Mouse (Mus musculus) kidney, embryonic 15.5 days (tissue): ENCODE measurements at regions not wholly inside any gene's neighbourhood (a gene's known extent, or its start where the extent isn't known, plus 50 kb on each side); places are given as distances from the start of the nearest gene placed in this dataset.

Experiments used
- ATAC-seq: fragments of 200-750 bp; cut with Nextera tagmentation; replicated peaks from 2 replicates; pipeline ENCODE4 v1.8.0; 2017; ENCODE audit warnings: moderate TSS enrichment; ENCODE audit not compliant: low FRiP score
- H3K27ac ChIP-seq: fragments of 300-500 bp; sonication (generic); 2 replicates; pipeline ENCODE4 v1.5.1; 2015; ENCODE audit warnings: mild to moderate bottlenecking, inconsistent platforms
- H3K27me3 ChIP-seq: fragments of 300-500 bp; sonication (generic); 2 replicates; pipeline ENCODE4 v1.6.1; 2015; ENCODE audit warnings: inconsistent platforms
- H3K36me3 ChIP-seq: fragments of 300-500 bp; sonication (generic); 2 replicates; pipeline ENCODE4 v1.6.1; 2015; ENCODE audit warnings: inconsistent platforms
- H3K4me1 ChIP-seq: fragments of 300-500 bp; sonication (generic); 2 replicates; pipeline ENCODE4 v1.6.1; 2015; ENCODE audit warnings: inconsistent platforms
- H3K4me2 ChIP-seq: fragments of 300-500 bp; sonication (generic); 2 replicates; pipeline ENCODE4 v1.6.1; 2015; ENCODE audit warnings: moderate library complexity, mild to moderate bottlenecking, inconsistent platforms
- H3K4me3 ChIP-seq: fragments of 300-500 bp; sonication (generic); replicated peaks from 2 replicates; pipeline ENCODE4 v1.5.1; 2015; ENCODE audit warnings: mild to moderate bottlenecking, inconsistent platforms
- H3K9ac ChIP-seq: fragments of 300-500 bp; sonication (generic); 2 replicates; pipeline ENCODE4 v1.6.1; 2015; ENCODE audit warnings: mild to moderate bottlenecking, inconsistent platforms
- H3K9me3 ChIP-seq: fragments of 300-500 bp; sonication (generic); replicated peaks from 2 replicates; pipeline ENCODE4 v1.6.1; 2016; ENCODE audit warnings: inconsistent platforms
- WGBS: fragments of 180-500 bp; shearing (Covaris S2); methylation state at CpG from one replicate; pipeline ENCODE4 v1.1.7; 2015; ENCODE audit warnings: mixed read lengths; 5-methylcytosine and 5-hydroxymethylcytosine counted together

- Histone ChIP-seq H3K4me1 (0 out of 2 replicates have a peak, but pooled peaks cover 2% of the 10 kb centered on the region), H3K36me3 (no peaks in the 10 kb centered on the region), H3K27me3 (peaks cover 14% of the 10 kb centered on the region), H3K4me2 (no peak overlapping the region), H3K9ac (no peak overlapping the region), H3K4me3 (no peak overlapping the region), H3K27ac (no peak overlapping the region), H3K9me3 (no peaks in the 10 kb centered on the region)
- 52% methylated on average over 3 of the region's 3 CpGs for WGBS
- no peak for ATAC-seq
Measured at GRCm38 (mm10) chr1:169872865-169873264, 55.6 kb upstream of the Ccdc190 start.

- Histone ChIP-seq H3K27ac (no peak overlapping the region), H3K9ac (no peak overlapping the region), H3K4me3 (no peak overlapping the region), H3K36me3 (no peaks in the 10 kb centered on the region), H3K27me3 (peaks cover 17% of the 10 kb centered on the region), H3K9me3 (no peaks in the 10 kb centered on the region), H3K4me1 (peaks cover 8% of the 10 kb centered on the region; the same call in 1 of the 2 replicates), H3K4me2 (no peak overlapping the region)
- 54% methylated on average over 3 of the region's 3 CpGs for WGBS
- no peak for ATAC-seq
Measured at GRCm38 (mm10) chr1:169868636-169869035, 59.8 kb upstream of the Ccdc190 start.

- ATAC-seq = peak; percentile 59
- WGBS = 26% methylated on average over 3 of the region's 3 CpGs
Measured at GRCm38 (mm10) chr1:169867453-169867852, 61.0 kb upstream of the Ccdc190 start.

GRCm38 (mm10) chr1:169866840-169867239 lies 61.6 kb upstream of the Ccdc190 start:
- 30% methylated on average over 6 of the region's 6 CpGs for WGBS
- Histone ChIP-seq H3K9ac (no peak overlapping the region), H3K4me1 (peaks cover 8% of the 10 kb centered on the region; the same call in 1 of the 2 replicates), H3K4me3 (no peak overlapping the region), H3K4me2 (no peak overlapping the region), H3K27ac (no peak overlapping the region), H3K27me3 (peaks cover 21% of the 10 kb centered on the region), H3K9me3 (no peaks in the 10 kb centered on the region), H3K36me3 (no peaks in the 10 kb centered on the region)
- ATAC-seq = no peak

More at GRCm38 (mm10) chr1:169867453-169867852, 61.0 kb upstream of the Ccdc190 start:
- Histone ChIP-seq H3K27ac (no peak overlapping the region), H3K4me2 (no peak overlapping the region), H3K27me3 (peaks cover 17% of the 10 kb centered on the region), H3K9me3 (no peaks in the 10 kb centered on the region), H3K9ac (no peak overlapping the region), H3K4me3 (no peak overlapping the region), H3K36me3 (no peaks in the 10 kb centered on the region), H3K4me1 (peaks cover 8% of the 10 kb centered on the region; the same call in 1 of the 2 replicates)

- WGBS = 81% methylated on average over 3 of the region's 3 CpGs
- peaks cover 18% of the 10 kb centered on the region; the same call in 1 of the 2 replicates for H3K27me3 ChIP-seq
- no peak overlapping the region for H3K4me2 ChIP-seq
- H3K9ac ChIP-seq = no peak overlapping the region
- ATAC-seq = no peak
- H3K4me3 ChIP-seq = no peak overlapping the region
- H3K36me3 ChIP-seq = no peaks in the 10 kb centered on the region
- H3K27ac ChIP-seq = no peak overlapping the region
- no peaks in the 10 kb centered on the region for H3K4me1 ChIP-seq
- H3K9me3 ChIP-seq = no peaks in the 10 kb centered on the region
Measured at GRCm38 (mm10) chr1:169859041-169859440, 69.4 kb upstream of the Ccdc190 start.

GRCm38 (mm10) chr1:169851663-169852062 lies 76.8 kb upstream of the Ccdc190 start:
- Histone ChIP-seq H3K4me1 (no peaks in the 10 kb centered on the region), H3K36me3 (no peaks in the 10 kb centered on the region), H3K27me3 (0 out of 2 replicates have a peak, but pooled peaks cover 3% of the 10 kb centered on the region), H3K4me2 (no peak overlapping the region), H3K27ac (no peak overlapping the region), H3K9me3 (no peaks in the 10 kb centered on the region), H3K9ac (no peak overlapping the region), H3K4me3 (no peak overlapping the region)
- no peak for ATAC-seq
- WGBS = 65% methylated on average over 4 of the region's 4 CpGs

- H3K4me2 ChIP-seq = no peak overlapping the region
- no peak for ATAC-seq
- no peak overlapping the region for H3K4me3 ChIP-seq
- H3K36me3 ChIP-seq = no peaks in the 10 kb centered on the region
- H3K4me1 ChIP-seq = no peaks in the 10 kb centered on the region
- H3K9me3 ChIP-seq = no peaks in the 10 kb centered on the region
- no peak overlapping the region for H3K27ac ChIP-seq
- 81% methylated on average over 10 of the region's 10 CpGs for WGBS
- no peaks in the 10 kb centered on the region for H3K27me3 ChIP-seq
- no peak overlapping the region for H3K9ac ChIP-seq
Measured at GRCm38 (mm10) chr1:169848254-169849015, 80.0 kb upstream of the Ccdc190 start.

GRCm38 (mm10) chr1:169842490-169842889 lies 86.0 kb upstream of the Ccdc190 start:
- no peaks in the 10 kb centered on the region for H3K4me1 ChIP-seq
- H3K27ac ChIP-seq = no peak overlapping the region
- H3K4me3 ChIP-seq = no peak overlapping the region
- no peaks in the 10 kb centered on the region for H3K9me3 ChIP-seq
- no peak overlapping the region for H3K9ac ChIP-seq
- H3K4me2 ChIP-seq = no peak overlapping the region
- no peaks in the 10 kb centered on the region for H3K27me3 ChIP-seq
- no peak for ATAC-seq
- whole genome bisulfite sequencing = 77% methylated on average over 4 of the region's 4 CpGs
- H3K36me3 ChIP-seq = no peaks in the 10 kb centered on the region

- Histone ChIP-seq H3K27me3 (no peaks in the 10 kb centered on the region), H3K4me1 (no peaks in the 10 kb centered on the region), H3K9me3 (no peaks in the 10 kb centered on the region), H3K36me3 (no peaks in the 10 kb centered on the region), H3K27ac (no peak overlapping the region), H3K4me2 (no peak overlapping the region), H3K4me3 (no peak overlapping the region), H3K9ac (no peak overlapping the region)
- no peak for ATAC-seq
- 87% methylated on average over 4 of the region's 4 CpGs for WGBS
Measured at GRCm38 (mm10) chr1:169840948-169841347, 87.5 kb upstream of the Ccdc190 start.

- Histone ChIP-seq H3K27ac (no peak overlapping the region), H3K4me3 (no peak overlapping the region), H3K36me3 (no peaks in the 10 kb centered on the region), H3K27me3 (no peaks in the 10 kb centered on the region), H3K4me1 (no peaks in the 10 kb centered on the region), H3K4me2 (no peak overlapping the region), H3K9ac (no peak overlapping the region), H3K9me3 (no peaks in the 10 kb centered on the region)
- WGBS = 79% methylated on average over 6 of the region's 6 CpGs
- no peak for ATAC-seq
Measured at GRCm38 (mm10) chr1:169840056-169840728, 88.3 kb upstream of the Ccdc190 start.

- WGBS = 77% methylated on average over 6 of the region's 6 CpGs
- no peak overlapping the region for H3K4me2 ChIP-seq
- no peaks in the 10 kb centered on the region for H3K27me3 ChIP-seq
- H3K9ac ChIP-seq = no peak overlapping the region
- ATAC-seq = no peak
- no peak overlapping the region for H3K4me3 ChIP-seq
- H3K27ac ChIP-seq = no peak overlapping the region
- H3K36me3 ChIP-seq = no peaks in the 10 kb centered on the region
- no peaks in the 10 kb centered on the region for H3K9me3 ChIP-seq
- H3K4me1 ChIP-seq = no peaks in the 10 kb centered on the region
Measured at GRCm38 (mm10) chr1:169833385-169833784, 85.9 kb upstream of the Rgs4 start.

- WGBS = 76% methylated on average over 8 of the region's 8 CpGs
- H3K27ac ChIP-seq = no peak overlapping the region
- ATAC-seq = no peak
Measured at GRCm38 (mm10) chr1:169831326-169832066, 84.1 kb upstream of the Rgs4 start.

More at GRCm38 (mm10) chr1:169831326-169832066, 84.1 kb upstream of the Rgs4 start:
- H3K4me2 ChIP-seq = no peak overlapping the region
- no peaks in the 10 kb centered on the region for H3K4me1 ChIP-seq
- no peak overlapping the region for H3K4me3 ChIP-seq
- no peak overlapping the region for H3K9ac ChIP-seq
- H3K27me3 ChIP-seq = no peaks in the 10 kb centered on the region
- H3K9me3 ChIP-seq = no peaks in the 10 kb centered on the region
- no peaks in the 10 kb centered on the region for H3K36me3 ChIP-seq
